Mouse (Mus musculus): ENCODE data around the gene Egflam. TPM values are rescaled to one million over a fixed set of nuclear protein-coding genes. Genes with fewer than 3 reads are reported as not detected.
A peak's percentile ranks its signal among the peaks of the same experiment; 100 is the strongest.

Gene Egflam
- polyA plus RNA-seq (2015; fragmentation: Nextera tagmentation; extraction: Ambion mirVana), result 0.66 and 0.98 TPM in 2 replicates

GRCm38 (mm10) chr15:7397818-7398608 is at the start of gene Egflam:
TSS of gene Egflam (minus strand) at chr15:7398395.
- peak within 1 kb of the TSS; percentile 62 for H3K4me2 ChIP-seq
- DNase-seq (no peak), ATAC-seq (ENCODE audit: low read depth) (no peak)
- WGBS (ENCODE audit: insufficient replicate concordance), result 2% methylated on average over 62 of the region's 62 CpGs
- H3K4me3 ChIP-seq (replicated peaks), result peak within 1 kb of the TSS; percentile 48
- no peak within 1 kb of the TSS for H3K9ac ChIP-seq
- peaks cover 36% of the 10 kb centered on the region for H3K27me3 ChIP-seq
- no peaks in the 10 kb centered on the region for H3K4me1 ChIP-seq (replicated peaks)
- H3K9me3 ChIP-seq (replicated peaks), result no peaks in the 10 kb centered on the region
- H3K27ac ChIP-seq, result no peak within 1 kb of the TSS
- no peaks in the 10 kb centered on the region for H3K36me3 ChIP-seq

- H3K9ac ChIP-seq, result no peak overlapping the region
- ATAC-seq (ENCODE audit: low read depth) (no peak), DNase-seq (no peak)
- no peaks in the 10 kb centered on the region for H3K36me3 ChIP-seq
- H3K27ac ChIP-seq, result no peak overlapping the region
- H3K4me3 ChIP-seq (replicated peaks), result no peak overlapping the region
- no peak overlapping the region for H3K4me2 ChIP-seq
- no peaks in the 10 kb centered on the region for H3K4me1 ChIP-seq (replicated peaks)
- WGBS (ENCODE audit: insufficient replicate concordance), result 51% methylated on average over 17 of the region's 17 CpGs
- H3K27me3 ChIP-seq, result no peaks in the 10 kb centered on the region
- no peaks in the 10 kb centered on the region for H3K9me3 ChIP-seq (replicated peaks)
These were observed 45.5 kb upstream of the Egflam start for GRCm38 (mm10) chr15:7443396-7444315.

DNA sequence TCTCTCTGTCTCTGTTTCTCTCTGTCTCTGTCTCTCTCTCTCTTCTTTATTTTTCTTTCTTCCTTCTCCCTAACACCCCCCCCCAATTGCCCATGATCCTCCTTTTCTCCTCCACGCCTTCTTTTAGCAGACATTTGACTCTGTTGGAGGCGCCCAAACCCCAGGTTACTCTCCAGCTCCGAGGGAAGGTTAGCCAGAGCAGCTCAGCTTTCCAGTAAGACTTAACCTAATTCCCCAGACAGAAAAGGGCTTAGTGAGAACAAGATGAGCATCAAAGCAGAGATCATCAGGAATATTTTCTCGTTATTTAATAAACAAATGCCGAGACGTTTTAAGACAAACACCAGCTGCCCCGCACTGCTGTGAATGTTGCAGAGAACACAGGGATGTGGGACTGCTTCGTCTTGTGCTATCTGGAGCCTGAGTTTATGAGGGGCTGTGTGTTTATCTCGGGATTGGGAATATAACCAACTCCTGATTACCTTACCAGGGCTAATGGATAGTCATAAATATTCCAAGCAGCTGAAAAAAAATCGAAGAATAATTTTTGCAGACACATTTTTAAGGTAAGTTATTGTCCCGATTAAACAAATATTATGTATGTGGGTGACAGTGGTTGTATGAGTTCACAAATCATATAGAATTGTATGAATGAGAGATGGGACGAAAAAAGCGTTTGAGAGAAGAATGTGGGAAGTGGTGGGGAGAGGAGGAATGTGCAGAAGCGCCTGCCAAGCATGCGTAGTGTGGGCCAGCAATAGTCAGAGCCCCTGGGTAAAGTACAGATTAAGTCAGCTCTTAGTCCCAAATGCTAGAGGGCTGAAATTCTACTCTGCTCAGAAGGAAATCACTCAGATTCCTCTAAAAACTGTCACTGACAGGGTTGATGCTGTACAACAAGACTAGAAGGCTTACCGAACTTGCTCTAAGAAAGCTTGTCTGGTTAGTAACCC is 44.2 kb upstream of the Egflam start:
- no peak for DNase-seq
- 49% methylated on average over 16 of the region's 16 CpGs for WGBS (ENCODE audit: insufficient replicate concordance)
- Histone ChIP-seq H3K9me3 (replicated peaks) (no peaks in the 10 kb centered on the region), H3K27ac (no peak overlapping the region), H3K4me3 (replicated peaks) (no peak overlapping the region), H3K36me3 (no peaks in the 10 kb centered on the region), H3K4me2 (no peak overlapping the region), H3K9ac (no peak overlapping the region), H3K4me1 (replicated peaks) (no peaks in the 10 kb centered on the region), H3K27me3 (no peaks in the 10 kb centered on the region)
- ATAC-seq (ENCODE audit: low read depth), result no peak

DNA sequence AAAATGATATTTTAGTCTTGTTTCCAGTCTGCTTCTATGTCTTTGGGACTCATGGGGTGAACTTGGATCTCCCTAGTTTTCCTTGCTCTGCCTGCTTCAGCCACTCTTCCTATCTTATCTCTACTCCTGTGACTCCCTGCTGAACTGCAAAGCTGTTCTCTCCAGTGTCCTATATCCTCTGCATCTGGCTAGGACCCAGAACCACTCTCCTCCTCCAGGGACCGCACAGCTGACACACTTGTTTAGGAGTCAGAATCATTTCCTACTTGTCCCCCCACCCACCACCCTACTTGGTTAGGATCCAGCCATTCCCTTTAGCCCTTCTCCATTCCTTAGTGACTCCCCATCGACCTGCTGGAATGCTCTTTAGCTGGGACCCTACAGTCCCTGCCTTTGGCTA is 26.1 kb upstream of the Egflam start:
- Histone ChIP-seq H3K27me3 (no peaks in the 10 kb centered on the region), H3K4me1 (replicated peaks) (no peaks in the 10 kb centered on the region), H3K27ac (no peak overlapping the region), H3K9ac (no peak overlapping the region), H3K4me3 (replicated peaks) (no peak overlapping the region), H3K4me2 (no peak overlapping the region), H3K36me3 (no peaks in the 10 kb centered on the region), H3K9me3 (replicated peaks) (no peaks in the 10 kb centered on the region)
- 37% methylated on average over 2 of the region's 2 CpGs for WGBS (ENCODE audit: insufficient replicate concordance)
- DNase-seq, result no peak
- ATAC-seq (ENCODE audit: low read depth), result no peak

GRCm38 (mm10) chr15:7404521-7404920 is 6.3 kb upstream of the Egflam start:
- H3K27me3 ChIP-seq, result peaks cover 5% of the 10 kb centered on the region
- H3K4me1 ChIP-seq (replicated peaks), result no peaks in the 10 kb centered on the region
- no peak for ATAC-seq (ENCODE audit: low read depth)
- no peak overlapping the region for H3K4me2 ChIP-seq
- DNase-seq, result no peak
- H3K9ac ChIP-seq, result no peak overlapping the region
- no peaks in the 10 kb centered on the region for H3K9me3 ChIP-seq (replicated peaks)
- H3K36me3 ChIP-seq, result no peaks in the 10 kb centered on the region
- H3K4me3 ChIP-seq (replicated peaks), result no peak overlapping the region
- 69% methylated on average over 8 of the region's 8 CpGs for WGBS (ENCODE audit: insufficient replicate concordance)
- no peak overlapping the region for H3K27ac ChIP-seq

DNA sequence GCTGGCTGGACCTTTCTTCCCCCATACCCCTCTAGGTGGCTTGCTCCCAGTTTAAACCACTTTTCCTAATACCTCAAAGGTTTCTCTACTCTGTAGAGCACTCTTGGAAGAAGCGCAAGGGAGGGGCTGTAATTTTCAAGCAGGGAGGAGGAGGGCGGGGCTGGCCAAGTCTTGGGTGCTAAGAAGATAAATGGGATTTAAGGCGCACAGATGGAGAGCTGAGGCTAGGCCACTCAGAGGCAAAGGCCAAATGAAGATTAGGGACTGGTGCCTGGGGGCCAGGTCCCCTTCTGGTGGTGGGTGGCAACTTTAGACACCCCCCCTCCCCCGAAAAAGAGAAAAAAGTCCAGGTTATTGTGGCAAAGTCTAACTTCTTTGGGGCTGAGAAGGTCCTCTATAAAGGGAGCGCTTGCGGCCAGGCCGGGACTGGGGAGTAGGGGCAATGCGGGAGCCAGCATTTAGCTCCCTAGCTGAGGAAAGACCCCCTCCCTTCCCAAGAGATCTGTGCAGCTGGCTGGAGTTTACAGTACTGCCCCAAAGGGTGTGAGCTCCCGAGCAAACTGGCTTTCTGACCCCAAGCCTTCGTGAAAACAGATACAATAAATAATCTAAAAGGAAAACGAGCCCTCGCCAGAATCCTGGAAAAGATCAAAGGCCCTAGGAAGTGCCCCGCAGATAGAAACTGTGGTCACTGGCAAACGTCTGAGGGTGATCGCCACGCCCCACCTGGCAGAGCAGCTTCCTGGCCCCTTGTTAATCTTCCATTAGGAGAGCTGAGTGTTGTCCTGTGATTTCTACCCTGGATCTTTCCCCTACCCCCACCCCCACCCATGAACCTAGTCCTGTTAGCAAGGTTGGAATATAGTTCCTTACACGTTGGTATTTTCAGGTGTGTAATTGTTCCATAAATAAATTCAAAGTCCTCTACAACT is 680 bp upstream of the Egflam start:
- H3K9me3 ChIP-seq (replicated peaks), result no peaks in the 10 kb centered on the region
- DNase-seq (no peak), ATAC-seq (ENCODE audit: low read depth) (no peak)
- H3K27me3 ChIP-seq, result peaks cover 36% of the 10 kb centered on the region
- H3K27ac ChIP-seq, result no peak overlapping the region
- H3K4me2 ChIP-seq, result peak overlapping the region; percentile 62
- H3K36me3 ChIP-seq, result no peaks in the 10 kb centered on the region
- H3K4me3 ChIP-seq (replicated peaks), result peak overlapping the region; percentile 48
- H3K4me1 ChIP-seq (replicated peaks), result no peaks in the 10 kb centered on the region
- H3K9ac ChIP-seq, result no peak overlapping the region
- WGBS (ENCODE audit: insufficient replicate concordance), result 5% methylated on average over 17 of the region's 17 CpGs

GRCm38 (mm10) chr15:7397446-7397817 is 763 bp downstream of the Egflam start:
- Histone ChIP-seq H3K36me3 (no peaks in the 10 kb centered on the region), H3K9me3 (replicated peaks) (no peaks in the 10 kb centered on the region), H3K4me2 (peak overlapping the region; percentile 62), H3K27ac (no peak overlapping the region), H3K27me3 (peaks cover 36% of the 10 kb centered on the region), H3K4me1 (replicated peaks) (no peaks in the 10 kb centered on the region), H3K9ac (no peak overlapping the region), H3K4me3 (replicated peaks) (peak overlapping the region; percentile 48)
- DNase-seq, result no peak
- ATAC-seq (ENCODE audit: low read depth), result no peak
- 4% methylated on average over 8 of the region's 8 CpGs for WGBS (ENCODE audit: insufficient replicate concordance)

DNA sequence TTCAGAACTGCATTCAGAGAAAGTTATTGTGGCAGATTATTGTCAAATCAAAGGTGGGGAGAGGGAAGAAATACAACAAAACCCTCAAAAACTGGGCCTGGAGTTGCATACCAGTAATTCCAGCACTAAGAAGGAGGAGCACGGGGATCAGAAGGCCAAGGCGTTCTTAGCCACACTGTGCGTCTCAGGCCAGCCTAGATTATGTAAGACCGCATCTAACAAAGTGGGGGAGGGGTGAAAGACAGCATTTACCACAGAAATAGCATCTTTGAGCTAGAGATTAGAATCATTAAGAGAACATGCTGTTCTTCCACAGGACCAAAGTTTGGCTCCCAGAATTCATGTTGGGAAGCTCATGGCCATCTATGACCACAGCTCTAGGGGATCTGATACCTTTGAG is 14.8 kb downstream of the Egflam start:
- H3K27me3 ChIP-seq, result no peaks in the 10 kb centered on the region
- H3K4me1 ChIP-seq (replicated peaks), result no peaks in the 10 kb centered on the region
- no peaks in the 10 kb centered on the region for H3K9me3 ChIP-seq (replicated peaks)
- H3K36me3 ChIP-seq, result no peaks in the 10 kb centered on the region
- ATAC-seq (ENCODE audit: low read depth), result no peak
- no peak overlapping the region for H3K27ac ChIP-seq
- 71% methylated on average over 4 of the region's 4 CpGs for WGBS (ENCODE audit: insufficient replicate concordance)
- no peak for DNase-seq
- no peak overlapping the region for H3K9ac ChIP-seq
- H3K4me3 ChIP-seq (replicated peaks), result no peak overlapping the region
- no peak overlapping the region for H3K4me2 ChIP-seq

DNA sequence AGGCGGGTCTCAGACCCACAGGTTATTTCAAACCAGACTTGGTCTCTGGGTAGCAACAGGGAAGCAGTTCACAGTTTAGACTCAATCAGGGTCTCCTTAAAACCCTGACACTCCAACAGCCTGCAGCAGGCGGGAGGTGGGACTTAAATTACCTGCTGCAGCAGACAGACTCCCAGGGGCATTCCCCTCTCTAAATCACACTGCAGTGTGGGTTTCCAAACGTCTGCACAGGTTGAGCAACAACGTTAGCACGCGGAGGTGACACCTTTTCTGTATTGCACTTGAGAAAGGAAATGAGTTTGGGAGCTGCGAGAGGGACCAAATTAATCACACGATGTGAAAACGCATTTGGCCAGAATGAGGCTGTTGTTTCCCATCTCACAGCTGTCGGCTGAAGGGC is 15.7 kb downstream of the Egflam start:
- no peaks in the 10 kb centered on the region for H3K4me1 ChIP-seq (replicated peaks)

GRCm38 (mm10) chr15:7352635-7353051 is 45.6 kb downstream of the Egflam start:
- Histone ChIP-seq H3K27me3 (no peaks in the 10 kb centered on the region), H3K4me3 (replicated peaks) (no peak overlapping the region), H3K4me1 (replicated peaks) (no peaks in the 10 kb centered on the region), H3K27ac (no peak overlapping the region), H3K9ac (no peak overlapping the region), H3K36me3 (no peaks in the 10 kb centered on the region), H3K4me2 (no peak overlapping the region), H3K9me3 (replicated peaks) (no peaks in the 10 kb centered on the region)
- 48% methylated on average over 1 of the region's 1 CpGs for WGBS (ENCODE audit: insufficient replicate concordance)
- ATAC-seq (ENCODE audit: low read depth) (no peak), DNase-seq (no peak)

More for the DNA sequence above, 15.7 kb downstream of the Egflam start:
- no peak overlapping the region for H3K9ac ChIP-seq
- ATAC-seq (ENCODE audit: low read depth), result no peak
- H3K27me3 ChIP-seq, result no peaks in the 10 kb centered on the region
- 41% methylated on average over 10 of the region's 10 CpGs for WGBS (ENCODE audit: insufficient replicate concordance)
- no peaks in the 10 kb centered on the region for H3K36me3 ChIP-seq
- H3K4me3 ChIP-seq (replicated peaks), result no peak overlapping the region
- no peak overlapping the region for H3K27ac ChIP-seq
- no peak overlapping the region for H3K4me2 ChIP-seq
- no peaks in the 10 kb centered on the region for H3K9me3 ChIP-seq (replicated peaks)
- no peak for DNase-seq
